Mouse (Mus musculus) inflammation-experienced regulatory T-cells, adult 16 weeks (primary cell): ENCODE data around the gene Adamtsl1. TPM values are rescaled to one million over a fixed set of nuclear protein-coding genes. Genes with fewer than 3 reads are reported as not detected.

Source experiments
- polyA plus RNA-seq: library from polyadenylated mRNA; unstranded; fragments of 100-300 nt; shearing (Covaris generic); gene quantifications from one replicate; pipeline ENCODE4 v1.2.1, GENCODE M21; 2017

Gene Adamtsl1
- 0.34 TPM for polyA plus RNA-seq

DNA sequence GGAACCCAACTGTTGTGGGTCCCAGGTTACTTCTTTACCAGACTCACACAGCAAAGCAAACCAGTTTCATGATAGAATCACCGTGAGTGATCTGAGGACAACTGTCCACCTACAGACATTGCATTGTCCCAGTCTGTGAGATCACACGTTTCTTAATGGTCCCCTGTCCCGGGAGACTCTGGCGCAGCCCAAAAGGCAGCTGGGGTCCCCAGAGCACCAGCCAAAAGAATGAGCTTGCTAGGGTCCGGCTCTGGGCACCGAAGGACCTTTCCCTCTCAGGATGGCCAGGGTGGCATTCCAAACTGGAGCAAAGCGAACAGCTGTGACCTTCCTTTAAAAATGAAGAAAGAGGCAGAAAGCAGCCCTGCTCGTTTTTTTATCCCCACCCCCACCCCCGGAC lies at the start of gene Adamtsl1:
Gene Adamtsl1 (plus strand): TSS at position 381 of the 400 bp plus-strand sequence.

